Mouse (Mus musculus): ENCODE results near the gene Tspyl4. TPM values are rescaled to one million over a fixed set of nuclear protein-coding genes. Genes with fewer than 3 reads are reported as not detected.

The Tspyl4 gene
- 13.2 TPM for total RNA-seq (2023)

DNA sequence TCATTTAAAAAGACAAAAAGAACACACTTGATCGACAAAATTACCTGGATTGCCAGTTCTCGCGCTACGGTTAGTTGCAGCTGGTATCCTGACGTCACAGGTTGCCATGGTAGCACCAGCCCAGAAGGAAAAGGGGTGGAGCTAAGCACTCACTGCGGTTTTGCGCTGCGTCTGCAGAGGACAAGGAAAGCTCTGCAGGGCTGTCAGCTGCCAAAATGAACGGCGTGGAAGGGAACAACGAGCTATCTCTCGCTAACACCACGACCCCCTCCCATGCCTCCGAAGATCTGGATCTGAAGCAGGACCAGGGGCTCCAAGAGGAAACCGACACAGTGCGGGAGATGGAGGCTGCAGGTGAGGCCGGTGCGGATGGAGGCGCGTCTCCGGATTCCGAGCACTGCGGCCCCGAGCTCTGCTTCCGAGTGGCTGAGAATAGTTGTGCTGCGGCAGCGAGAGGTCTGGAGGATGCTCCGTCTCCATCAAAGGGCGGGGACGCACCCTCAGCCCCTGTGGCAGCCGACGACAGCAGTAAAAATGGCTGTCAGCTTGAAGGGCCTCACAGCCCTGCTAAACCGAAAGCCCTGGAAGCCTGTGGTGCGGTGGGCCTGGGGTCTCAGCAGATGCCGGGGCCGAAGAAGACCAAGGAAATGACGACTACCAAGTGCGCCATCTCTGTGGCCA is at the start of gene Tspyl4:
Gene Tspyl4, plus strand, starts transcription at position 144 of the 681 bp plus-strand sequence.

DNA sequence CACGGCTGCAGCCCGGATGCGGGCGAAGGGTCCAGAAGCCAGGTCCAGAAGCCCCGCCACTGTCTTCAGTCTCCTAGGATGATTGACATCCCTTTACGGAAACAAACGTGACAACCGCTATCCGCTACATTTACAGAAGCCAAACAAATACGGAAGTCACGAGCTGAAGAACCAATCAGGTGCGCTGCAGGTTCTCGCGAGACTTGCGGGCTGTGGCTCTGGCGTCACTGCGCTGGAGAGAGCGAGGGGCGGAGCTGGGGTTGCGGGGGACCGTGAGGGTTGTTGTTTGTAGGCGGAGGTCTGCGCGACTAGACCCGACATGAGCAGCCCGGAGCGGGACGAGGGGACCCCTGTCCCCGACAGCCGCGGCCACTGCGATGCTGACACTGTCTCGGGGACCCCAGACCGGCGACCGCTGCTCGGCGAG is 15.3 kb upstream of the Tspyl4 start, which contains the start of gene Tspyl1:
Gene Tspyl1, plus strand, starts transcription at position 229 of the 427 bp plus-strand sequence.

Other genes starting within 250 kb of the Tspyl4 start
- gene Calhm5, start 200.9 kb upstream of the Tspyl4 start, total RNA-seq (2023) = not detected
- 13.0 TPM for gene Calhm6, start 169.5 kb upstream of the Tspyl4 start, total RNA-seq (2023)
- 10.3 TPM for gene Dse, start 89.7 kb upstream of the Tspyl4 start, total RNA-seq (2023)
- 113 TPM for gene Tspyl1, start 15.3 kb upstream of the Tspyl4 start, total RNA-seq (2023)
- not detected for gene Col10a1, start 92.5 kb downstream of the Tspyl4 start, total RNA-seq (2023)
- 60.9 TPM for gene Nt5dc1, start 121.1 kb downstream of the Tspyl4 start, total RNA-seq (2023)
- not detected for gene Frk, start 186.0 kb downstream of the Tspyl4 start, total RNA-seq (2023)